Mouse (Mus musculus): Measurements from ENCODE around the gene Cntn4. TPM values are rescaled to one million over a fixed set of nuclear protein-coding genes. Genes with fewer than 3 reads are reported as not detected.

Gene Cntn4
- total RNA-seq, 1 experiment from 2014 or later = 0.97 TPM

GRCm38 (mm10) chr6:106463857-106464256 is 786.4 kb downstream of the Cntn4 start:
- no peak for DNase-seq

DNA sequence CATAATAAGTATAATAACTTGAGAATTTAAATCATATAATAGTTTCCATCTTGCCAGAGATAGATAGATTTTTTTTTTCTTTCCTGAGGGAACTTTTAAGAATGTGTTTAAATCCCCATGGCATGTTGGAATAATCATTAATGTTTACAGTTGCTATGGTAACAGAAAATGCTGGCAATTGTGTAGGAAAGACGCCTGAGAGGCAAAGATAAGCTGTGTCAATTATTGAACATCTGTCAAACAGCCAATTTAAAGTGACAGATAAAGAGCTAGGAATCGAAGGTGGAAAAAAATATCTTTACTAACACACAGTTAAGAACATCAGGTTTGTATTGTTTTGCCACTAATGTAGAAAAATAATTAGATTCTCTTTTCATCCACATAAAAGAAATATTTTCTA is 788.3 kb downstream of the Cntn4 start:
- no peak for DNase-seq

DNA sequence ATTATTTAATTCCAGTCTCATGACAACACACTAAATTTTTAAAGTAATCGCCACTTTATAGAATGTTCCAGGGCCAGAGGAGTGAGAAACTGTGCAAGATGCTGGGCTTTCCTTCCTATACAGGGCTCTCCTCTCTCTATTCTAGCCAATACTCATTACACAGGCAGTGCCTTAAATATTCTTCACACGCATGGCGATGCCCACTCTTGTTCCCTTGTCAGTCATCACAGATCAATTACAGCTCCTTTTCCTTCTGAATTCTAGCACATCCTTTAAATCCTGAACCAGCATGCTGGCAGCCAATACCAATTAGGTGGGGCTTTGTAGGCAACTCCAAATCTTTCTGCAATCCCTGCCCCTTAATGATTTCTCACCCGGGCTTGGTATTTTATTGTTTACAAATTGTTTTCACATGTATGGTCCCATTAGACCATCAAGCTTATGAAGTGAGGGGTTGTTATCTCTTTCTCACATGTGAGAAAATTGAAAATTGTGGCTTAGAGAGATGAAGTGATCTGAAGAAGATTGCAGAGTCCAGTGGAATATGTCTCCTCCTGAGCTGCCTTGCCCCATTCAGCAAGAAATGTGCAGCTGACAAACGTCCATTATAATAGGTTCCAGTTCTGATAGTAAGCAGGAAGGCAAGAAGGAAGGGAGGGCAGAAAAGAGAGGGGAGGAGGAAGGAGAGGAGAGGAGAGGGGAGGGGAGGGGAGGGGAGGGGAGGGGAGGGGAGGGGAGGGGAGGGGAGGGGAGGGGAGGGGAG is 789.0 kb downstream of the Cntn4 start:
- no peak for DNase-seq

GRCm38 (mm10) chr6:106471840-106472608 is 794.6 kb downstream of the Cntn4 start:
- no peak for DNase-seq

- DNase-seq = no peak
Measured at GRCm38 (mm10) chr6:106473871-106474270, 796.4 kb downstream of the Cntn4 start.

DNA sequence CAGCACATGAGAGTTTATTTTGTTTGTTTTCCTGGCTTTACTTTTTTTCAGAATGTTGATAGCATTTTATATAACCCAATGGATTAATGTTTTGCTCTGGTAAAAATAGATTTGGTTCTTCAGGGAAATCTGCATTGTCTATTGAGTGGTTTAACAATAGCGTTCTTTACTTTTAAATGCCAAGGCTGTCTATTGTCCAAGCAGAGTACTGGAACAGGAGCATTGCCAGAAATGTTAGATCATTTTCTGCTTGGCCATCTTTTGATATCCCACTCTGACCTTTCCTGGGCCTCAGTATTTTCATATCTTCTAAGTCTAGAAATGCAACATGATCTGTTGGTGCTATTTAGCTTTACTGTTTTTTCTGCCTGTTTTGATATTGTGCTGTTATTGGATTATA is 804.1 kb downstream of the Cntn4 start:
- no peak for DNase-seq

DNA sequence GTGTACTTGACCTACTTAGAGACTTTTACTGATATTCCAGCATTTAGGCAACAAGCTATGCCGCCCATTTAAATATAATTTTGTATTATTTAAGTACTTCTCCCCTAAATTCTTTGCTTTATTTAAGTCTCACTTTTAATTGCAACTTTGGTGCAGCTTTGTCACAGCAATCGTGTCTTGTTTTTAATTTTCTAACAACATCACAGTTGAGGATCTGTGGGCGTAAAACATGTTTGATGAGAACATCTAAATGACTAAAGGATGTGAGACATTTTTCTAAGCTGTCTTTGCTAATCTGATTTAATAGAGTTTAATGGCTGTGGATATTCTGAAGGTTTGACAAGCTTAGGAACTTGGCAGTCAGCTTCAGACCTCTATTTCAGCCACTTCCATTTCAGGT is 818.8 kb downstream of the Cntn4 start:
- DNase-seq = no peak

GRCm38 (mm10) chr6:106499166-106499565 is 821.7 kb downstream of the Cntn4 start:
- DNase-seq = no peak

DNA sequence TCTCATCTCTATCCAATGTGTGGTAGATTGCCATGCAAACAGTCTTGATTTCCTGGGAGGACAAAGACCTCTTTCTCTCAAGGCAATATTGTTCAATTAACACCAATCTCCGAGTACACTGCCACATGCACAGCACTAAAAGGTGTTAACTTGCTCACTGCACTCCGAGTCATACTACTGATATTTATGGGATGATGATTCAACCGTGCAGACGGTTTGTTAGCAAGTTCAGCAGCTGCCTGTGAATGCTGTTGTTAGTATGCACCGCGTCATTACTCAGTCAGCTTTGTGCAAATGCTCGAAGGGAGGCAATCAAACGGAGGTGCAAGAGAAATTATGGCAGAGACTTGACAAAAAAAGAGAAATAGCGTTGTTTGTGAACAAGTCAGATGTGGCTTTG is 826.5 kb downstream of the Cntn4 start:
- DNase-seq = no peak

GRCm38 (mm10) chr6:106520367-106520766 is 842.9 kb downstream of the Cntn4 start:
- DNase-seq = no peak

DNA sequence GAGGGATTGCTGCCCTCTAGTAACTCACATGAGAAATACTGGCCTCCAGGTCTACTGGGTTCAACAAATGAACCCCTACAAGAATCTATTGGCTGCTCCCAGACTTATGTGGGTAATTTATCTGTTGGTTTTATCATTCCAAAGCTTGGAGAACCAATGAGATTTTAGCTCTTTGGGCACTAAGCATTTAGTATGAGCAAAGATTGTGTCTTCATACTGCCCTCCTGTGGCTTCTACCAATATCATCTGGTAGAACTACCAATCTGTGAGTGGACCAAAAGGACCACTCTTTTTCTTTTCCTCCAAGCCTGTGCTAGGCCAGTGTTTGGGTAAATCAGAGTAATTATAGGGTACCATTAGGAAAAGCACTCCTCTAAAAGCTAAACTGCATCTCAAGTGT is 866.0 kb downstream of the Cntn4 start:
- no peak for DNase-seq

- DNase-seq = no peak
Measured at GRCm38 (mm10) chr6:106561649-106562048, 884.2 kb downstream of the Cntn4 start.

DNA sequence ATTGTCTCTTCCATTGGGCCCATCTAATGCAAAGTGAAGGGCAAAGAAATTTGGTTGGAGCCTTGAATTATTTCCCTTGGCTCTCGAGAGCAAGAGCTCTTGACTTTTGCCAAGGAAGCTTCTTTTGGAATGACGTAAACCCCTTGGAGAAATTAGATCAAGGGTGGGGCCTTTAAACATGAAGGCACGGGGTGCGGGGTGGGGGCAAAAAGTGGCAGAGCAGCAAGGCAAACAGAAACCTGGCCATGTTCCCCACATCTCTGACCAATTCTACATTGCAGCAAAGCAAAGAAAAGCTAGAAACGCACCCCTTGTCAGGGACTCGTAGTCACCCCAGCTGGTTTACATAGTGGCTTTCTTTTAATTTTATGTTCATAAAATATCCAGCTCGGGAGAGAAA is 887.9 kb downstream of the Cntn4 start:
- no peak for DNase-seq

- DNase-seq = no peak
Measured at GRCm38 (mm10) chr6:106565769-106566459, 888.5 kb downstream of the Cntn4 start.

- no peak for DNase-seq
Measured at GRCm38 (mm10) chr6:106566929-106567621, 889.6 kb downstream of the Cntn4 start.

- DNase-seq = no peak
Measured at GRCm38 (mm10) chr6:106580124-106580523, 902.7 kb downstream of the Cntn4 start.

DNA sequence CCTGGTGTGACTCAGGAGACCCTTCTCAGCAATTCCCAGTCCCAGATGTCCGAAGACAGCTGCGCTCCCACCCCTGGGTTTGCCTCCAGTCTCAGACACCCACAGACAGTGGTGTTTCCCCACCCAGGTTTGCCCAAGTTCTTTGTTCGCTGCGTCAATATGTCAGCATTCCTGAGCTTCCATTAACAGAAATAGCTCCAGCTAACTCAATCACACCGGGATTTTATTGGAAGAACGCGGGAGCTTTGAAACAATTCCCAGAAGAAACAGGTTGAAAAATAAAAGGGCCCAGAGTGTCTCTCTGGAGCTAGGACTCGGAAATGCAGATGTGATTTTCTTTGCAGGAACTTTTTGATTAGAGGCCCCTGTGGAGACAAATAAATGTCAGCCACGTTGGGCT is 916.3 kb downstream of the Cntn4 start:
- DNase-seq = no peak

DNA sequence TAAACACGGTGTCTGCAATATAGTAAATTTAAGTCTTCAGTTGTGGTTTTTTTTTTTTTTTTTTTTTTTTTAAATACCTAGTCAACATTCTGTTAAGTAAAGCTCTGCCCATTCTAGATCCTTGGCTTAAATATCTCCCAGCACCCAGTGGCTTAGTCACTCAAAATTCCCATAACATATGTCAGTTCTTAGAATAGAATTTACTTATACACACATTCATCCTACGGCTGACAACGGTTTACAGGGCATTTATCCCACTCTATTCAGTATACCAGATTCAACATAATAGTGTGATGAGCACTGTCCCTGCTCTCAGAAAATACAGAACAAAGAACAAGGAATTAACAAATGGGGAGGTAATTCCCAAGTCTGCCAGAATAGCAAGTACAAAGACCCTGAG is 939.6 kb downstream of the Cntn4 start:
- DNase-seq = no peak

DNA sequence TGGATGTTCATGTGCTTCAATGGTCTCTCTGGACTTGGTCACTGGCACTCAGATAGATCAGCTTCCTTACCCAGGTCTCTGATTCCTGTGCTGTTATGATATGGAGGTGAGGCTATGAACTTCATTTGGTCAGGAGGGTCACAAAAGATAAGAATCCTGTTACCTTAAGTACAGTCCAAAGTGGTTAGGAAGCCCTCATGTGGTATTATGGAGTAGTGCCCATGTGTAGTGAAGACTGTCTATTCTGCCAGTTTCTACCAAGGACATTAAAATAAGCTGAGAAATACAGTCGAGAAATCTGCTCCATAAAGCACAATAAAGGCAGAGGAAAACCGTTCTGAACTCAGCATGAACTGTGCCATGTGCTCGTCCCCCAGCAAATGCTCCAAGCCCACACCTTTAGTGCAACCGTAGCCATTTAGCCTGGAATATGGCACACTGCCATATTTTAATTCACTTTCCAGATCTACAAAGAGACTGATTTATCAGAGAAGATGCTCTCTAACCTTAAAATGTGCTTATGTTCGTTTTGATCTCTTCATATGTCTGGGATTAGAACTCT is 943.8 kb downstream of the Cntn4 start:
- no peak for DNase-seq

DNA sequence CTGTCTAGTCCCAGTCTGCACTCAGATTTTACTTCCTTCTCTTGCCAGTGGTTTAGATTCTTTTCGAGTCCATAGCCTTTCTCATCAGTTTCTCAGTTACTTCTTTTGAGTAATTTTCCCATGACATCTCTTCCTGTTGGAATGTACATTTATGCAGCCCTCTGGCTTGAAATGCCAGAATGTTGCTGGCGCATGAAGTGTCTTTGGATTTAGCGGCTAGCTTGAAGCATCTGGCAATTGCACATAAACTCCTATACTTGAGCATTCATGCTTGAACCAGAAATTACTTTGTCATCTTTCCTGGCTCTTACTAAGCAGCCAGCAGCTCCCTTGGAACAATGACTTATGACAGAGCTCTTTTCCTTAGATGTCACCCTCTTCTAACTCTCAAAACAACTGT is 965.6 kb downstream of the Cntn4 start:
- no peak for DNase-seq

- DNase-seq = peak; percentile 10
Measured at GRCm38 (mm10) chr6:106645496-106646211, 968.2 kb downstream of the Cntn4 start.

DNA sequence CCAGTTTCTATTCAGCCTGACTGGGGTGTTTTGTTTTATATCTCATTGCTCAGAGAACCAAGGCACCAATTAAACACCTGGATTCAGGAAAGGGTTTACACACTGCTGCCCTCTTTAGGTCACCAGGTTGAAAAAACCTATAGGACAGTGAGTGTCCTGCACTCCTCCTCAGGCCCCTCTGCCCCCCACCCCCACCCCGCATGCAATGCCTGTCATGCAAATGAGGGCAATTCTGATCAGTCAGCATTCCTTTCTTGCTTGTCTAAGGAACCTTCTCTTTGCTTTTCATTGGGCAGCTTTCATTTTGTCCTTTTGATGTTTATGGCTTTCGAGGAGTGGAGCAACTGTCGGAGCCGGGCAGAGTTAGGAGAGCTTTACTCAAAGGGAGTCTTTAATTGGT is 969.5 kb downstream of the Cntn4 start:
- no peak for DNase-seq
